Mouse (Mus musculus) CD4-positive, CD25-positive, alpha-beta regulatory T cell, adult 2 months (primary cell): ENCODE data around the gene Tlk2.
A peak's percentile ranks its signal among the peaks of the same experiment; 100 is the strongest.

Experiments
- DNase-seq: peaks from one replicate; pipeline ENCODE4 v3.0.0-alpha.2; 2012; ENCODE audit warnings: low read depth, low spot score

Gene Tlk2

DNA sequence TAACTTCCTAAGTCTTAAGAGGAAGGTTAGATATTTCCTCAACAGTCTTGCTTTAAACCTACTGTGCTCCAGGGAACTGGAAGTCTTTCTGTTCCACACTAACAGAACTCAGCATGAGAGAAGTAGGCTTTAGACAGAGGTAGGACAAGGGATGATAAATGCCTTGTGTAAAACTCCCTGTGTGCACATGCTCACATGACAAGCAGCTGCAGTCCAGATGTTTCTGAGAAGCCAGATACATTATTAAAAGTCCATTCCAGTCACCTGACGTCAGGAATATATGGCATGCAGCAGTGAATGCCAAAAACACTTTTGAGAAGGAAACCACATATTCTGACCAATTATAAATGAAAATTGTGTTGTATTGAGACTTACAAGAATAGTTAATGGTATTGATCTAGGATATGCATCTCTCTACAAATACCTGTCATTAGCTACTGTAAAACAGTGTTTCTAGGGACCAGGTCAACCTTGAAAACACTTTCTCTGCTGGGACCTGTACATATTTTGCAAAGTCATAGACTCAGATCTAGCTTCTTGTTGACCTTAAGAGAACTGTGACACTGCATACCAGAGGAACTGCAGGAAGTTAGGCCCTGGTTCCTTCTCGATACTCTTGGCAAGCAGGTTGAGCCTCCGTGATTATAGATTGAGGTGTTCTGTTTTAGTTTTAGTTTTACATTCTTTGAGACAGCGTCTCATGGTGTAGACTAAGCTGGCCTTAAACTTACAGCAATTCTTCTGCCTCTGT lies 83.2 kb downstream of the Tlk2 start:
- DNase-seq, result no peak

DNA sequence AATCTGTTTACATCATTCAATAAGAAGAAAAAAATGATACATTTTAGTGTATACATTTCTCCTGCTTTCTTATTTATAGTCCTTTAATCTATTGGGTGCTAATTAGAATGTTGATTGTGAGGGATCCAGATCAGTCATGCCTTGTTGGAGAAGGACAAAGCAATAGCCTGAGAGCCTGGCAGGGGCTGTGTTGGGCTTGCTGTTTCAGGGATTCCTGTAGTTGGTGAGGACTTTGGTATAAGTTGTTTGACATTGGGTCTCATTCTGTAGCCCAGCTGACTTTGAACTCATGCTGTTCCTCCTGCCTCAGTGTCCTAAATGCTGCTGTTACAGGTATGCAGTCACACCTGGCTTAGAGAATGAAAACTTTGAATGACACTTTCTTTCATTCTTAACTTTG lies 85.9 kb downstream of the Tlk2 start:
- DNase-seq, result no peak

GRCm38 (mm10) chr11:105264988-105265387 lies 86.4 kb downstream of the Tlk2 start:
- no peak for DNase-seq

DNA sequence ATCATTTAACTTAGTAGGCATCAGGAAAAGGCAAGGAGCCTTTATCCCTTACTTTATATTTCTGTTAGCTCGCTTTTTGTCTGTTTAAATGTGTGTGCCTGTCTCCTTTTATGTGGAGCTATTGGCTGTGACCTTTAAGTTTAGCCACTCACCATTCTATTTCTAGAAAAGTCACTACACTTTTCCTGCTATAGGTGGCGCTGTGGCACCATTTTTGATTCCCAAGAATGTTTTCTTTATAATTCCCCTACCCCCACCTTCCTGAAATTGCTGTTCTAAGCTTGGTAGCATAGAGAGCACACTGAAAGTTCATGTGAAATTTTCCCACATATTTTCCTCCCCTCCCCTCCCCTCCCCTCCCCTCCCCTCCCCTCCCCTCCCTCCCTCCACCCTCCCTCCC lies 91.5 kb downstream of the Tlk2 start:
- DNase-seq, result peak; percentile 57

- no peak for DNase-seq
These were observed 101.8 kb downstream of the Tlk2 start for GRCm38 (mm10) chr11:105280456-105280855.

DNA sequence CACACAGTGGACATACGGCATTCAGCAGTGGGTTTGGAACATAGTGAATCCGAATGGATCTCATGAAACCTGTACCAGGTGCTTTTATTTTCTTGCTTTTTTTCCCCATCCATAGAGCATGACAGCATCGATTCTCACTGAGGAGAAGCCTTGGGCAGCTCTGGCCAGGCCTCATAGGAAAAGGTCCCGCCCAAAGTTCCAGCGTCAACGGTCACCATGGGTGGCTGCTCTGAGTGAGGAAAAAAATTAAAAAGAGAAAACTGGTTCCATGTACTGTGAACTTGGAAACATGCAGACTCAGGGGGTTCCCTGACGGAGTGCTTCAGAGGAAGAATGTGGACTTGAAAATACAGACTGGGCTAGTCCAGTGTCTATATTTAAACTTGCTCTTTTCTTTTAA lies 102.7 kb downstream of the Tlk2 start:
- no peak for DNase-seq

DNA sequence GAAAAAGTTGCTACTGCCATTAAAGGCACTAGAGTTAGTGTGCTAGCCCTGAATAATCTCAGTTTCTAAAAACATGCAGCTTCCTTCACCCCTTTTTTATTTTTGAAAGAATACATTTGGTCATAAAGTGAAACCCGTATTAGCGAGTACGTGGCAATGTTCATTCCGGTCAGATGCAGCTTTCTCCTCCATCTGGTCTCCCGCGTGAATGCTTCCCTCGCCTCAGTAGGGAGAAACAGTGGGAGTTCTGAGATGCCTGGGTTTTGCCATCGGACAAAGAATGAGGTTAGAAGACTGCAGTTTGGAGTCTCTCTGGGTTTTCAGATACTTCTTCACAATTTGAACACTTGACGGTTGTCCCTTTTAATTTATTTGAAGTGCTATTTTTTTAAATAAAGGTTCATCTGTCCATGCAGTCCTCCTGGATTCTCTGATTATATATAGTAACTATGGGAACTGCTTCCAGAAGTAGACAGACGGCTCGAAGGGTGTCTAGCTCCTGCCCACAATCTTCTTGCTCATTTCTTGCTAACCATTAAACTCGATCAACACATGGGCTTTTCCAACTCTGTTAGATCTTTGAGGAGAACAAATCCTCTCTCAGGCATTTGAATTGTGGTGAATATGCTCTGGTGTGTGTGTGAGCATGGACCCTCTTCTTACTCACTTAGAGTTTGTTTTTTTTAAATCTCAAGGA lies 103.3 kb downstream of the Tlk2 start:
- DNase-seq, result no peak

- DNase-seq, result no peak
These were observed 103.9 kb downstream of the Tlk2 start for GRCm38 (mm10) chr11:105282460-105282859.

- no peak for DNase-seq
These were observed 104.4 kb downstream of the Tlk2 start for GRCm38 (mm10) chr11:105283016-105283415.

- no peak for DNase-seq
These were observed 107.1 kb downstream of the Tlk2 start for GRCm38 (mm10) chr11:105285720-105286119.

DNA sequence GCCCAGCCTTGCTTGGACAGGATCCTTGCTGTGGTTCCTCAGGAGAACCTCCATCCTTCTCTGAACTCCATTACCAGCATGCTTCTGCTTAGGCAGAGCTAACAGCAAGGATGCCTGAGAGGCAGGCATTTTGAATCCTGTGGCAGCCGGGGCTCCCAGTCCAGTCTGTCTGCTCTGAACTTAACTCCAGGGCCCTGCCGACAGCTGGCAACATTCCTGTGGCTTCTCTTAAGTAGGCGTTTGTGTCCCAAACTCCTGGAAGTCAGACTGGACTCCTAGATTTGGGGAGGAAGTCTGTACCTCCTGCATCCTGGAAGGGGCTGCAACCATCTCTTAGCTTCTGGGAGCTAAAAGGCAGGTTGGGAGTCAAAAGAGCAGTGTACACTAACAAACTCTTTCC lies 110.8 kb downstream of the Tlk2 start:
- no peak for DNase-seq

DNA sequence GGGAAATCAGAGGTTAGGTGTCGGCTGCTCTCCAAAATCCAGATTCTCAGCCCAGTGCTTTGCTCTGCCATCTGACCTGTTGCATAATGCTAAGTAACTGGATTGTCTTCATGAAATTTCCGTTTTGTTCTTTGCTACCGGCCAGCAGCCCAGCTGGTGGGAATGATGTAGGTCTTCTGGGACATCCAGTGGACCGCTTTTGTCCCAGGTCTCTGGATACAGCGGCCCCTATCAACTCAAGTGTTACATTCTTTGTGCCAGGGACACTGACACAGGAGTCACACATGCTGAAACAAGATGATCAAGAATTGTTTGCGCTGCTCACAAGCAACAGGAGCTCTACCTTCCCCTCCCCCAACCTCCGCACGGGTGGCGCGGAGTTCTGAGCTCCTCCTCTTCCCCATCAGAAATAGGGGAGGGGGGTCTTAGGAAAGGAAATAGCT lies 113.1 kb downstream of the Tlk2 start:
- DNase-seq, result no peak

- DNase-seq, result peak; percentile 7
These were observed 113.8 kb downstream of the Tlk2 start, which contains the start of gene Mrc2 for GRCm38 (mm10) chr11:105292124-105293071. Mrc2 (plus strand) TSS chr11:105292643.

DNA sequence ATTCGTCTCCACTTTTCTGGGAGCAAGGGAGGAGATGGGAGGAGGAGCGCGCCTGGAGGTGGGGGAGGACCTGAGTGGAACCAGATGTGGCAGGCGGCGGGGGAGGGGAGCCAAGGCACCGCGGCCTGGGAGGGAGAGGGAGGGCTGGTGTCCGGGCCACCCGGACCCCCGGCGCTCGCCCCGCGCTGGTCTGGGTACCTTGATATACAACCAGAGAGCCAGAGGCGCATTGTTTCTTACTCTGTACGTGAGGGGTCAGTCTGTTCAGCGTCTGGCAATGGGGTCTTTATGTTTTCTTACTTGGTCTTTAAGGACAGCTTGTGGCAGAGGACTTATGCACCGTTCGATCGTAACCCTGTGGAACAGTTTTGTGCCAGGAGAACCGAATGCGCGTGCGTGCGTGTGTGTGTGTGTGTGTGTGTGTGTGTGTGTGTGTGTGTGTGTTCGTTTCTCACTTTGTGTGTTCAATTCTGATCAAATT lies 114.5 kb downstream of the Tlk2 start:
- DNase-seq, result no peak

DNA sequence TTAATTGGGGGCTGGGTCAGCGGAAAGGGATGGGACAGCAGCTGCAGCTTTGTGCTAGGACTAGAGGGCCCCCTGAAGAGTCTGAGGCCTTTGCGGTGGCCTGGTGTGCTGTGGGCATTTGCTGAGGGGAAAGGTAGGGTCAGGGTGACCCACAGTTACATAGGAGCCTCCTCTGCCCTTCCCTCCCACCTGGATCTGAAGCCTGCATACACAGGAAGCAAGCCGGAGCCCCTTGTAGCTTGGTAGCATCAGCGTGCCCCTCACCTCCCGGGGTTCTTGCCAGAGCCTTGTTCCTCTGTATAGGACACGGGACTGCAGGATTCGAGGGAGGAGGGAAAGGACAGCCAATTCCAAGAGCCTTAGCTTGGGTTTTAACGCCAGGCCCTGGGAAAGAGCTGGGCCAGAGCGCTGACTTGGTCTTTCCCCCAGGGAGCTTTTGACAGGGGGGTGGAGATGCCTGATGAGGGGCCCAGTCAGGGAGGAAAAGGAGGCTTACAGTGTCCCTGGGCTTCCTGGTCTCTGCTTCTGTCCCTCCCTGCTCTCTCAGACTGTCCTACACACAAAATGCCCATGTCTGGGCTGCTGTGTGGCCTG lies 115.4 kb downstream of the Tlk2 start:
- no peak for DNase-seq

- DNase-seq, result no peak
These were observed 117.5 kb downstream of the Tlk2 start for GRCm38 (mm10) chr11:105296084-105296483.

- DNase-seq, result no peak
These were observed 131.6 kb downstream of the Tlk2 start for GRCm38 (mm10) chr11:105310197-105310596.

- no peak for DNase-seq
These were observed 132.8 kb downstream of the Tlk2 start for GRCm38 (mm10) chr11:105311291-105311975.

- DNase-seq, result no peak
These were observed 133.8 kb downstream of the Tlk2 start for GRCm38 (mm10) chr11:105312311-105312942.

GRCm38 (mm10) chr11:105312972-105313632 lies 134.5 kb downstream of the Tlk2 start:
- no peak for DNase-seq
